ENCODE assay signal across 14 mouse cellular contexts in the genomic region with DNA sequence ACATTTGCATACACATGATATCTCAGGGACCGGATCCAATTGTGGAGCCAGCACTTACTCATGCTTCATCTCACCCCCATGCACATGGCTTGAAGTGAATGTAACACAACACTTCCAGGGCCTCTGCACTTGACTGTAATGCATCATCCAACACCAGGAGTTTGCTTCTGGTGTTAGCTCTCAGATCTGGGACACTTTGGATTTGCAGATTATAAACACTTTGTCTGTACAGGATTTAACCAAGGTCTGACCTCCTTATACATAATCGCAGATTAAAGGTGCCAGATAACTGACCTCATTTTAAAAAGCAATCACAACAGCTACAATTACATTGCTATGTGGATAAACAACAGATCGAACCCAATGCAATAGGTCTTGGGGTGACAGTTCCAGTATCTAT. TPM values are rescaled to one million over a fixed set of nuclear protein-coding genes. Genes with fewer than 3 reads are reported as not detected.
DNase-seq lines count a peak whose midpoint lies in the region; ATAC-seq and TF ChIP-seq lines count a peak whose summit lies in the region.
"Had no signal": no experiment of that assay in that cellular context is flagged by ENCODE, and none has a peak within 500 bp of the region (broad histone marks: within the 10 kb centered on the region; RNA-seq: fewer than 3 reads in every experiment).

No protein-coding gene starts in this region.

- no peaks in the 10 kb centered on the region for H3K9me3 ChIP-seq in hindbrain, embryonic 10.5 days
- no peaks in the 10 kb centered on the region for H3K9me3 ChIP-seq in hindbrain, embryonic 12.5 days (replicated peaks)
- no peaks in the 10 kb centered on the region for H3K9me3 ChIP-seq in neural tube, embryonic 12.5 days
- no peaks in the 10 kb centered on the region for H3K9me3 ChIP-seq in neural tube, embryonic 15.5 days (replicated peaks)
- H3K9me3 ChIP-seq in limb, embryonic 14.5 days (ENCODE audit: control insufficient read depth, low read length), result no peaks in the 10 kb centered on the region
- H3K9me3 ChIP-seq in stomach, embryonic 16.5 days (replicated peaks; ENCODE audit: control insufficient read depth, low read length), result no peaks in the 10 kb centered on the region
- H3K9me3 ChIP-seq: heart, embryonic 15.5 days; hindbrain, embryonic 15.5 days had no signal

- H3K4me2 ChIP-seq in hindbrain, embryonic 12.5 days (replicated peaks), result no peak overlapping the region
- H3K4me2 ChIP-seq in neural tube, embryonic 12.5 days (replicated peaks), result peak overlapping the region; percentile 89; the same call in 1 of the 2 replicates
- H3K4me2 ChIP-seq in neural tube, embryonic 15.5 days, result no peak overlapping the region
- H3K4me2 ChIP-seq in limb, embryonic 14.5 days (replicated peaks; ENCODE audit: low read depth, low read length, severe bottlenecking), result no peak overlapping the region
- peak overlapping the region; percentile 83; the same call in 1 of the 2 replicates for H3K4me2 ChIP-seq in stomach, embryonic 16.5 days (ENCODE audit: low read depth, low read length)

- H3K4me1 ChIP-seq in hindbrain, embryonic 10.5 days (replicated peaks), result peaks cover 28% of the 10 kb centered on the region
- H3K4me1 ChIP-seq in hindbrain, embryonic 12.5 days, result peaks cover 22% of the 10 kb centered on the region
- H3K4me1 ChIP-seq in neural tube, embryonic 12.5 days, result peaks cover 26% of the 10 kb centered on the region
- H3K4me1 ChIP-seq in neural tube, embryonic 15.5 days, result peaks cover 28% of the 10 kb centered on the region
- H3K4me1 ChIP-seq in limb, embryonic 14.5 days (ENCODE audit: control insufficient read depth, insufficient read depth, low read length), result peaks cover 5% of the 10 kb centered on the region; the same call in 1 of the 2 replicates
- peaks cover 17% of the 10 kb centered on the region for H3K4me1 ChIP-seq in stomach, embryonic 16.5 days (ENCODE audit: control insufficient read depth, insufficient read depth, low read length)

- DNase-seq in hindbrain, embryonic 10.5 days (ENCODE audit: low spot score), result no peak
- no peak for DNase-seq in limb, embryonic 14.5 days (ENCODE audit: low spot score)
- DNase-seq in cerebellum, adult 9-11 months, result no peak
- DNase-seq: adrenal gland, postnatal 14 days; cerebellum, adult 9-10 months; kidney, adult 9 months; lung, adult 18-20 months had no signal

- H3K27ac ChIP-seq in hindbrain, embryonic 10.5 days, result no peak overlapping the region
- no peak overlapping the region for H3K27ac ChIP-seq in hindbrain, embryonic 12.5 days
- no peak overlapping the region for H3K27ac ChIP-seq in neural tube, embryonic 12.5 days
- H3K27ac ChIP-seq in neural tube, embryonic 15.5 days (replicated peaks), result no peak overlapping the region
- no peak overlapping the region for H3K27ac ChIP-seq in limb, embryonic 14.5 days (replicated peaks; ENCODE audit: low read depth, low read length)
- H3K27ac ChIP-seq in stomach, embryonic 16.5 days (ENCODE audit: low read length), result no peak overlapping the region
- H3K27ac ChIP-seq: heart, embryonic 15.5 days; hindbrain, embryonic 15.5 days; left cerebral cortex, adult 2 months had no signal

- H3K27me3 ChIP-seq in hindbrain, embryonic 10.5 days (ENCODE audit: insufficient read depth, poor library complexity, severe bottlenecking), result no peaks in the 10 kb centered on the region
- H3K27me3 ChIP-seq in hindbrain, embryonic 12.5 days, result no peaks in the 10 kb centered on the region
- no peaks in the 10 kb centered on the region for H3K27me3 ChIP-seq in neural tube, embryonic 12.5 days (replicated peaks)
- H3K27me3 ChIP-seq in neural tube, embryonic 15.5 days (replicated peaks), result no peaks in the 10 kb centered on the region
- no peaks in the 10 kb centered on the region for H3K27me3 ChIP-seq in limb, embryonic 14.5 days (ENCODE audit: control insufficient read depth, insufficient read depth, low read length)
- H3K27me3 ChIP-seq in stomach, embryonic 16.5 days (ENCODE audit: control insufficient read depth, insufficient read depth, low read length), result no peaks in the 10 kb centered on the region
- H3K27me3 ChIP-seq: heart, embryonic 15.5 days; hindbrain, embryonic 15.5 days had no signal

- TF ChIP-seq POLR2A in limb, embryonic 14.5 days (IDR thresholded peaks at IDR 0.05; ENCODE audit: borderline replicate concordance, extremely low read depth, insufficient read depth, insufficient read length), result no peak

- no peak for ATAC-seq in hindbrain, embryonic 12.5 days (ENCODE audit: low FRiP score)
- ATAC-seq in neural tube, embryonic 12.5 days (ENCODE audit: low FRiP score, low read depth), result no peak
- ATAC-seq in neural tube, embryonic 15.5 days (ENCODE audit: low FRiP score), result no peak
- no peak for ATAC-seq in limb, embryonic 14.5 days (ENCODE audit: low FRiP score, low read depth)
- ATAC-seq in stomach, embryonic 16.5 days (ENCODE audit: insufficient read depth, low FRiP score), result no peak

- H3K9ac ChIP-seq in hindbrain, embryonic 12.5 days, result no peak overlapping the region
- no peak overlapping the region for H3K9ac ChIP-seq in neural tube, embryonic 12.5 days
- no peak overlapping the region for H3K9ac ChIP-seq in neural tube, embryonic 15.5 days (replicated peaks)
- H3K9ac ChIP-seq in limb, embryonic 14.5 days (ENCODE audit: low read depth, low read length, severe bottlenecking), result no peak overlapping the region
- no peak overlapping the region for H3K9ac ChIP-seq in stomach, embryonic 16.5 days (ENCODE audit: low read length)

- H3K4me3 ChIP-seq in hindbrain, embryonic 10.5 days, result peak overlapping the region; percentile 92
- H3K4me3 ChIP-seq in hindbrain, embryonic 12.5 days, result no peak overlapping the region
- H3K4me3 ChIP-seq in neural tube, embryonic 12.5 days, result no peak overlapping the region
- no peak overlapping the region for H3K4me3 ChIP-seq in neural tube, embryonic 15.5 days (replicated peaks)
- peak overlapping the region; percentile 74; the same call in 1 of the 2 replicates for H3K4me3 ChIP-seq in limb, embryonic 14.5 days (replicated peaks; ENCODE audit: low read length)
- no peak overlapping the region for H3K4me3 ChIP-seq in stomach, embryonic 16.5 days (replicated peaks; ENCODE audit: low read length)

- 95% methylated on average over 3 of the region's 3 CpGs for WGBS in hindbrain, embryonic 10.5 days
- WGBS in hindbrain, embryonic 12.5 days, result 95% methylated on average over 3 of the region's 3 CpGs
- 97% methylated on average over 3 of the region's 3 CpGs for WGBS in neural tube, embryonic 12.5 days
- 96% methylated on average over 3 of the region's 3 CpGs for WGBS in neural tube, embryonic 15.5 days
- WGBS in limb, embryonic 14.5 days, result 97% methylated on average over 3 of the region's 3 CpGs
- 90% methylated on average over 3 of the region's 3 CpGs for WGBS in stomach, embryonic 16.5 days

- H3K36me3 ChIP-seq in hindbrain, embryonic 10.5 days, result peaks cover 28% of the 10 kb centered on the region
- peaks cover 19% of the 10 kb centered on the region for H3K36me3 ChIP-seq in hindbrain, embryonic 12.5 days
- peaks cover 22% of the 10 kb centered on the region for H3K36me3 ChIP-seq in neural tube, embryonic 12.5 days
- H3K36me3 ChIP-seq in neural tube, embryonic 15.5 days, result peaks cover 22% of the 10 kb centered on the region
- H3K36me3 ChIP-seq in limb, embryonic 14.5 days (ENCODE audit: control insufficient read depth, insufficient read depth, low read length), result peaks cover 14% of the 10 kb centered on the region
- H3K36me3 ChIP-seq in stomach, embryonic 16.5 days (ENCODE audit: control insufficient read depth, insufficient read depth, low read length), result 0 out of 2 replicates have a peak, but pooled peaks cover 7% of the 10 kb centered on the region

RNA-seq across cellular contexts. Expression of gene Ccdc51, which starts 1.8 kb away (rescaled TPM):
- polyA plus RNA-seq in hindbrain, embryonic 10.5 days (2016; fragmentation: Nextera tagmentation; extraction: Ambion mirVana), result 14.4 and 16.1 TPM in 2 replicates
- 11.9 and 12.1 TPM in 2 replicates for polyA plus RNA-seq in hindbrain, embryonic 12.5 days (2016; fragmentation: Nextera tagmentation; extraction: Ambion mirVana)
- 14.5 and 15.0 TPM in 2 replicates for polyA plus RNA-seq in neural tube, embryonic 12.5 days (2016; fragmentation: Nextera tagmentation; extraction: Ambion mirVana)
- 12.2 and 13.7 TPM in 2 replicates for polyA plus RNA-seq in neural tube, embryonic 15.5 days (2015; fragmentation: Nextera tagmentation; extraction: Ambion mirVana)
- polyA plus RNA-seq in limb, embryonic 14.5 days (2012; rRNA removed), result 9.0 and 9.1 TPM in 2 replicates
- 13.5 and 15.3 TPM in 2 replicates for polyA plus RNA-seq in limb, embryonic 14.5 days (2014; fragmentation: Nextera tagmentation; extraction: Ambion mirVana)
- 15.8 and 17.3 TPM in 2 replicates for polyA plus RNA-seq in stomach, embryonic 16.5 days (2015; fragmentation: Nextera tagmentation; extraction: Ambion mirVana)

RNA-seq across cellular contexts. Expression of gene Tma7, which starts 1.9 kb away (rescaled TPM):
- polyA plus RNA-seq in hindbrain, embryonic 10.5 days (2016; fragmentation: Nextera tagmentation; extraction: Ambion mirVana), result 758 and 785 TPM in 2 replicates
- polyA plus RNA-seq in hindbrain, embryonic 12.5 days (2016; fragmentation: Nextera tagmentation; extraction: Ambion mirVana), result 746 and 747 TPM in 2 replicates
- polyA plus RNA-seq in neural tube, embryonic 12.5 days (2016; fragmentation: Nextera tagmentation; extraction: Ambion mirVana), result 739 and 773 TPM in 2 replicates
- polyA plus RNA-seq in neural tube, embryonic 15.5 days (2015; fragmentation: Nextera tagmentation; extraction: Ambion mirVana), result 678 and 752 TPM in 2 replicates
- 122 and 191 TPM in 2 replicates for polyA plus RNA-seq in limb, embryonic 14.5 days (2012; rRNA removed)
- polyA plus RNA-seq in limb, embryonic 14.5 days (2014; fragmentation: Nextera tagmentation; extraction: Ambion mirVana), result 658 and 664 TPM in 2 replicates
- 495 and 585 TPM in 2 replicates for polyA plus RNA-seq in stomach, embryonic 16.5 days (2015; fragmentation: Nextera tagmentation; extraction: Ambion mirVana)

RNA-seq across cellular contexts. Expression of gene Atrip, which starts 6.6 kb away (rescaled TPM):
- 30.5 and 32.1 TPM in 2 replicates for polyA plus RNA-seq in hindbrain, embryonic 10.5 days (2016; fragmentation: Nextera tagmentation; extraction: Ambion mirVana)
- polyA plus RNA-seq in hindbrain, embryonic 12.5 days (2016; fragmentation: Nextera tagmentation; extraction: Ambion mirVana), result 29.3 and 31.8 TPM in 2 replicates
- 29.8 and 30.1 TPM in 2 replicates for polyA plus RNA-seq in neural tube, embryonic 12.5 days (2016; fragmentation: Nextera tagmentation; extraction: Ambion mirVana)
- 32.8 TPM in 2 replicates for polyA plus RNA-seq in neural tube, embryonic 15.5 days (2015; fragmentation: Nextera tagmentation; extraction: Ambion mirVana)
- polyA plus RNA-seq in limb, embryonic 14.5 days (2012; rRNA removed), result 30.5 and 40.3 TPM in 2 replicates
- polyA plus RNA-seq in limb, embryonic 14.5 days (2014; fragmentation: Nextera tagmentation; extraction: Ambion mirVana), result 22.2 and 25.1 TPM in 2 replicates
- polyA plus RNA-seq in stomach, embryonic 16.5 days (2015; fragmentation: Nextera tagmentation; extraction: Ambion mirVana), result 23.1 and 23.4 TPM in 2 replicates

RNA-seq across cellular contexts. Expression of gene Plxnb1, which starts 14.7 kb away (rescaled TPM):
- 26.8 and 34.4 TPM in 2 replicates for polyA plus RNA-seq in hindbrain, embryonic 10.5 days (2016; fragmentation: Nextera tagmentation; extraction: Ambion mirVana)
- 38.4 and 41.2 TPM in 2 replicates for polyA plus RNA-seq in hindbrain, embryonic 12.5 days (2016; fragmentation: Nextera tagmentation; extraction: Ambion mirVana)
- polyA plus RNA-seq in neural tube, embryonic 12.5 days (2016; fragmentation: Nextera tagmentation; extraction: Ambion mirVana), result 33.3 and 38.3 TPM in 2 replicates
- polyA plus RNA-seq in neural tube, embryonic 15.5 days (2015; fragmentation: Nextera tagmentation; extraction: Ambion mirVana), result 11.6 and 13.7 TPM in 2 replicates
- polyA plus RNA-seq in limb, embryonic 14.5 days (2012; rRNA removed), result 31.0 and 36.8 TPM in 2 replicates
- 8.2 and 10.0 TPM in 2 replicates for polyA plus RNA-seq in limb, embryonic 14.5 days (2014; fragmentation: Nextera tagmentation; extraction: Ambion mirVana)
- polyA plus RNA-seq in stomach, embryonic 16.5 days (2015; fragmentation: Nextera tagmentation; extraction: Ambion mirVana), result 15.4 and 15.6 TPM in 2 replicates

RNA-seq across cellular contexts. Expression of gene Trex1, which starts 21.0 kb away (rescaled TPM):
- polyA plus RNA-seq in hindbrain, embryonic 10.5 days (2016; fragmentation: Nextera tagmentation; extraction: Ambion mirVana), result 8.1 and 11.3 TPM in 2 replicates
- 8.0 and 9.9 TPM in 2 replicates for polyA plus RNA-seq in hindbrain, embryonic 12.5 days (2016; fragmentation: Nextera tagmentation; extraction: Ambion mirVana)
- 8.9 and 10.6 TPM in 2 replicates for polyA plus RNA-seq in neural tube, embryonic 12.5 days (2016; fragmentation: Nextera tagmentation; extraction: Ambion mirVana)
- polyA plus RNA-seq in neural tube, embryonic 15.5 days (2015; fragmentation: Nextera tagmentation; extraction: Ambion mirVana), result 13.9 and 15.6 TPM in 2 replicates
- 33.5 and 50.8 TPM in 2 replicates for polyA plus RNA-seq in limb, embryonic 14.5 days (2012; rRNA removed)
- 12.5 and 13.7 TPM in 2 replicates for polyA plus RNA-seq in limb, embryonic 14.5 days (2014; fragmentation: Nextera tagmentation; extraction: Ambion mirVana)
- 13.7 and 15.7 TPM in 2 replicates for polyA plus RNA-seq in stomach, embryonic 16.5 days (2015; fragmentation: Nextera tagmentation; extraction: Ambion mirVana)

Comparison
In these comparisons a context has a peak if more than half of its experiments do, and no peak if none do; other contexts are left out.
1. H3K4me3 ChIP-seq: peak in hindbrain, embryonic 10.5 days (single experiment) and limb, embryonic 14.5 days (single experiment); none in hindbrain, embryonic 12.5 days (single experiment), neural tube, embryonic 12.5 days (single experiment), neural tube, embryonic 15.5 days (single experiment) and stomach, embryonic 16.5 days (single experiment).
2. H3K4me2 ChIP-seq: peak in neural tube, embryonic 12.5 days (single experiment) and stomach, embryonic 16.5 days (single experiment); none in hindbrain, embryonic 12.5 days (single experiment), neural tube, embryonic 15.5 days (single experiment) and limb, embryonic 14.5 days (single experiment).